Mouse (Mus musculus): ENCODE data around the gene Pcyt1b.
A peak's percentile ranks its signal among the peaks of the same experiment; 100 is the strongest.

DNA sequence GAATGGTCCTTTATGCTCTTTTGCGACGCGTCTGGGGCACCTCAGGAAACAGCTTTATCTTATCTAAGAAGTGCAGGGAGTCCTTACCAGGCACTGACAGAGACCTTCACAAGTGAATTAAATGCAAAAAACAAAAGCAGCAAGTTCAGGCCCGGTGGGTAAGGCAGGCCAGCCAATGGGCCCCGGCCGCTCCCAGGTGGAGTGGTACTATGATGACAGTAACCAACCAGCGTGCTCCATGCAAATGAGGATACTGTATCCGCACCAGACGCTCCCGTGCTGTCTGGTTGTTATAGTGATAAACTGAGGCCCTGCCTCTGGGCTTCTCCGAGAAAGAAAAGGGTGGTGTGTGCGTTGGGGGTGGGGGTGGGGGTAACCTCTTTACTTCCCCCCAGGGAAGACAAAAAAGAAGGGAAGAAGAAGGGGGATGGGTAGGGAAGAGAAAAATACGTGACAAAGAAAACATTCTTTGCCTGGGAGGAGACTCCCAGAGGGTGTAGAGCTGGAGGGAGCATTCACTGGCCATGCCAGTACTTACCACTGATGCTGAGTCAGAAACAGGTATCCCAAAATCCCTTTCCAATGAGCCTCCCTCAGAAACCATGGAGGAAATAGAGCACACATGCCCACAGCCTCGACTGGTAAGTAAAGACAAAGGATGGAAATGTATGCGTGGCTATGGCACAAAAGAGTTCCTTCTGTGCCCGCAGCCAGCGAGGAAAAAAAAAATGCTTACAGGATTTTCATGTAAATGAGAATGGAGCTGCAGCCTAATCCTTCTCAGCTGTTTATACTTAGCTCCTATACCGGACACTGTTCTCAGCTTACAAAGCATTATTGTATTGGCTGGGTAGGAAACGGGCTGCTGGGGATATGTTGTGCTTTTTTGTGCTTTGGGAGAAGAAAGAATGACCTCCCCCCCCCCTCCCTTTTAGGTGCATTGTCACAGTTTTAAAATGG is 20.5 kb downstream of the Pcyt1b start:
- TF ChIP-seq CTCF (IDR thresholded peaks at IDR 0.05; ENCODE audit: low read depth) = no peak
- TF ChIP-seq EP300 (IDR thresholded peaks at IDR 0.05; ENCODE audit: low read depth) = peak; percentile 90
